Mouse (Mus musculus): ENCODE measurements around the gene Brox.
"Not testable (repeated sequence)": the region's sequence is repeated elsewhere in the genome, so short reads cannot be mapped to it uniquely, and the experiment has no call there.

Gene Brox

GRCm38 (mm10) chr1:183296877-183297383 is at the start of gene Brox:
TSS of gene Brox (minus strand) at chr1:183297269.
- DNase-seq (ENCODE audit: low read depth, low spot score): peak; percentile 93

- DNase-seq (ENCODE audit: low read depth, low spot score): no peak
Observed at GRCm38 (mm10) chr1:183345817-183346195, 48.7 kb upstream of the Brox start.

DNA sequence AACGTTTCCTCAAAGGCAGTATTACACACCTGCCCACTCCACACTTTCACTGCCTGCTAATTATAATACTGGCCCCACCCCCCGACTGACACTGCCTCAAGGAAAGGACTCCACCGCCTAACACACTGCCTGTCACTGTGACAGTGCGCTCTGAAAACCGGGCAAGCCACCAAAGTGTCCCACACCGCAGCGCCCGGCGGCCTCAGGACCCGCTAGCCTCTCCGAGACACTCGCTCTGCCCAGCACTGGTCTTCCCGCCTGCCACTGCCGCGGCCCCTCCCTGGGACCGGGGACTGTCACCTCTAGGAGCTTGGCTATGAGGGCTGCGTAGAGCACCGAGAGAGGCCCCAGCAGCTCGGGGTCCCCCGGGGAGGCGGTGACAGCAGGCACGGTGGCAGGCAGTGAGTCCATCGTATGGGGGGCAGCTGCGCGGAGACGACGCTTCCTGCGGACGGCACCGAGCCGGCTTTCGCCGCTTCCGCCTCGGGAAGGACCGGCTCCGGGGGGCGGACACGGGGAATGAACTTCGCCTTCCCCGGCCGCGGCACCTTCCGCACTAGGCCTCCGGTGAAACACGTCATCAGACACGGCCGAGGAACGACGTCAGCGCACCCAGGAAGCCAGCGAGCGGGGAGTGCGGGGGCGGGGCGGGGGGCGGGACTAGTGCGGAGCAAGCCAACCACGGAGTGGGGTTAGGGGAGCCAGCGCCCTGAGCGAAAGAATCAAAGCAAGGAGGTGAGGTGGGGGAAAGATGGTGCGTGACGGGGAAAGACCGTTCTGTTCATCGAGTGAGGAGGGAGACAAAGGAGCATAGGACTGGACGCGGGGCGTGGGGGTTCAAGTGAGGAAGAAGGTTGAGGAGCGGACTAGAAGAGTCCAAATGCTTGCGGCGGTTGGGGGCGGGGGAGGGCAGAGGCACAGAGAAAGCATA is 48.1 kb upstream of the Brox start:
- peak; percentile 86 for DNase-seq (ENCODE audit: low read depth, low spot score)

DNA sequence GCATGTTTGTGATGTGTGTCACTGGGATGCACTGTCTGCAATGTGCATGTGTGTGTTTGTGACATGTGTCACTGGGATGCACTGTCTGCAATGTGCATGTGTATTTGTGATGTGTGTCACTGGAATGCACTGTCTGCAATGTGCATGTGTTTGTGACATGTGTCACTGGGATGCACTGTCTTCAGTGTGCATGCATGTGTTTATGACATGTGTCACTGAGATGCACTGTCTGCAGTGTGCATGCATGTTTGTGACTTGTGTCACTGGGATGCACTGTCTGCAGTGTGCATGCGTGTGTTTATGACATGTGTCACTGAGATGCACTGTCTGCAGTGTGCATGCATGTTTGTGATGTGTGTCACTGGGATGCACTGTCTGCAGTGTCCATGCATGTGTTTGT is 45.8 kb upstream of the Brox start:
- not testable (repeated sequence) for DNase-seq (ENCODE audit: low read depth, low spot score)

DNA sequence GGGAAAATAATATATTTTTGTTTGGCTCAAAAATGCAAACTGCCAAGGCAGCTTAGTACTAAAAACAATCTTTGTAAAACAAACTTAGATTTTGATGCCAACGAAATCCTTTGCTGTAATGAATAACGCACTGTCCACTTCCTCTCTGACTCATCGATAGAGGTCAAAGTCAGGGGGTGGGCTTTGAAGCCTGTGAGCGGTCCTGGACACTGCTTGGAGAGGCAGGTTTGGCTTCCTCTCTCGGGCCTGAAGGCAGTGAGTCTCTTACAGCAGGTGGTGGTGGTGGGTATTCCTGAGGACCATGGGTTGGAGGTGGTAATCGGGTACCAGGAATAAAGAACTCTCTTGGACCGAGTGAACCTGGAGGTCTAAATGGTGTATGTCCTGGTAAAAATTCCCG is 30.1 kb upstream of the Brox start:
- DNase-seq (ENCODE audit: low read depth, low spot score): no peak

GRCm38 (mm10) chr1:183324433-183324832 is 27.4 kb upstream of the Brox start:
- DNase-seq (ENCODE audit: low read depth, low spot score): peak; percentile 95

DNA sequence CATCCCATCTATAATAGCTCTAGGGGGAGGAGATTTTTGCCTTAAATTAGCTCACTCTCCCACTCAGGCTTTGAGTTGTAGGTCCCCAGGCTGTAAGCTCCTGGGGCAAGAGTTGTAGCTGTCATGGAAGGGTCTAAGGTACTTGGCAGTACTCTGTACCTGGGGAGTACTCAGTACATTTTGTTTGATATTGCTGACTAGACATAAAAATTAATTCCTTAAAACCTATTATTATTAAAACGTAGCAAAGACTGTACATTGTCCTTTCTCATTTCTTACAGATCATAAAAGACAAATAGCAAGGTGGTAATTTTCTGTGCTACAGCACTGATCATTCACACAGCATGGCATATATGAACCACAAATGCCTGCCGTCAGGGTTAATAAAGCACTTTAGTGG is 26.9 kb upstream of the Brox start:
- DNase-seq (ENCODE audit: low read depth, low spot score): no peak

DNA sequence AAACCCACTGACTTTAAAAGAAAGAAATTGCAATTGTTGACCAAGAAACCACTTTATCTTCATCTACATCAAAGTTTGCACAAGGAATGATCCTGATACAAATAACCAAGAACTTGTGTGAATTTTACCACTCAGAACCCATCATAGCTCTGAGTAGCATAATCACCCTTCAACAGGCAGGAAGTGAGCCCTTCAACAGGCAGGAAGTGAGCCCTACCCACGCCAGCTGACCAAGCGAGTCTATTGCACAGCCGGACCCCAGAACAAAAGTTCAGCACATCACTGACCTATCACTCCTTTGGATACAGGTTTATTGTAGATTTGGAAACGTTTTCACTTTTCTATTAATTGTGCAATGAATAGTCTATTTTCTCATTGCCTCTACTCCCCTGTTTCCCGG is 25.4 kb upstream of the Brox start:
- not testable (repeated sequence) for DNase-seq (ENCODE audit: low read depth, low spot score)

DNA sequence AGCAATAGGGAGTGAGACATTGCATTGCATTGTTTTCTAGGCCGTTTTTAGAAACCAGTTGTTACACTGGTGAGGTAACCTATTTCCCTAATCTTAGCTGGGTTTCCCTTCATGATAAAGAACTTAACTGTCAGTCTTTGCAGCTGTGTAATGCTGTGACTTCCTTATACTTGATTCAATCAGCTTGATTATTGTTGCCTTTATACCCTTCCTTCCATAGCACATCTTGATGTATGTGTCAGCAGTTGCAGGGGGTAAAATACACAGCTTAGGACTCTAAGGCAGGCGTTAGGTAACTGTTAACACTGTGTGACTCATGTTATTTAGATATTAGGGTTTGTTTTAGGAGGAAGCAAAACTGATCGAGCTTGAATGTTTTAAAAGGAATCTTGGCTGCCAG is 23.6 kb upstream of the Brox start:
- no peak for DNase-seq (ENCODE audit: low read depth, low spot score)

GRCm38 (mm10) chr1:183315783-183316182 is 18.7 kb upstream of the Brox start:
- DNase-seq (ENCODE audit: low read depth, low spot score): peak; percentile 62

- DNase-seq (ENCODE audit: low read depth, low spot score): no peak
Observed at GRCm38 (mm10) chr1:183312076-183312475, 15.0 kb upstream of the Brox start.

DNA sequence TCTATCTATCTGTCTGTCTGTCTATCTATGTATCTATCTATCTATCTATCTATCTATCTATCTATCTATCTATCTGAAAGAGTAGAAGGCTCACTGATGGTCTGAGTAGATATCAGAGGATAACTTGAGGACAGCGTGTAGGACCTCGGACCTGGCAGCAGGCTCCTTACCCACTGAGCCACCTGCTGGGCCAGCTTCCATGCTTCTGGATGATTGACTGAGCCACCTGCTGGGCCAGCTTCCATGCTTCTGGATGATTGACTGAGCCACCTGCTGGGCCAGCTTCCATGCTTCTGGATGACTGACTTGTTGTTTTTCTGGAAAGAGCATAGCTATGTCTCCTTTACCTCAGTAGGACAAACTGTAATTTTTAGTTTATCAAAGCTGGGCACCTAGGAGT is 12.5 kb upstream of the Brox start:
- DNase-seq (ENCODE audit: low read depth, low spot score): not testable (repeated sequence)

DNA sequence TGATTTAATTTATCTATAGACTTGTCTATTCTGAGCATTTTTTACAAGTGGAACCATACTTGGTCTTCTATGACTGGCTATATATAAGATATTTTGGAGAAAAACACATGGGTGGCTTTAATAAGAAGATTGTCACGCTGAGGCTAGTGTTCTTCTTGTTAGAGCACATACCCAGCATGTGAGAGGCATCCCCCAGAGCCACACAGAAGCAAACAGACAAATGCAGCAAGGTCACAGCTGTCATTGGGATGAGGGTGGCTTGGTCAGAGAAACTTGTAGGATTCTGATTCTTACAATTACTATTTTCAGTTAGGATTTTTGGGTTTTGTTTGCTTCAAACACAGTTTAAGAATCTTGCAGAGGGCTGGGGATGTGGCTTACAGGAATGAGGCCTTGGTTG is 11.4 kb upstream of the Brox start:
- no peak for DNase-seq (ENCODE audit: low read depth, low spot score)

GRCm38 (mm10) chr1:183307555-183307954 is 10.5 kb upstream of the Brox start:
- DNase-seq (ENCODE audit: low read depth, low spot score): no peak

DNA sequence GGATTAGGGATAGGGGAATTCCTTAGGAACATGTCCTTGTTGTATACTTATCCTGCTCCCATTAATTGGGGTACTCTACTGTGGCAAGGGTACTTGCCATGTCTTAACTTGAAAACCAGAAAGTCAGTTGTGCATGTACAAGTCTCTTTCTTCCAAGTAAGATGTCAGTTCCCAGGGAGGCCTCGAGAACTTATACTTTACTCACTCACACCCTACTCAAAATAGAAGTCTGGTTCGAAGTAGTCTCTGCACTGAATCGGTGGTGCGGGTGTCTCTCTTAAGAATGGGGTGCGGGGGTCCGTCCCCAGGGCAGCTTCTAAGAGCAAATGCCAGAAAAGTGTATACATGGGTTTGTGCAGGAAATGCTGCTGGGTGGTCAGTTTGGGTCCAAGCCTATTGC is 2.1 kb upstream of the Brox start:
- DNase-seq (ENCODE audit: low read depth, low spot score): peak; percentile 100

DNA sequence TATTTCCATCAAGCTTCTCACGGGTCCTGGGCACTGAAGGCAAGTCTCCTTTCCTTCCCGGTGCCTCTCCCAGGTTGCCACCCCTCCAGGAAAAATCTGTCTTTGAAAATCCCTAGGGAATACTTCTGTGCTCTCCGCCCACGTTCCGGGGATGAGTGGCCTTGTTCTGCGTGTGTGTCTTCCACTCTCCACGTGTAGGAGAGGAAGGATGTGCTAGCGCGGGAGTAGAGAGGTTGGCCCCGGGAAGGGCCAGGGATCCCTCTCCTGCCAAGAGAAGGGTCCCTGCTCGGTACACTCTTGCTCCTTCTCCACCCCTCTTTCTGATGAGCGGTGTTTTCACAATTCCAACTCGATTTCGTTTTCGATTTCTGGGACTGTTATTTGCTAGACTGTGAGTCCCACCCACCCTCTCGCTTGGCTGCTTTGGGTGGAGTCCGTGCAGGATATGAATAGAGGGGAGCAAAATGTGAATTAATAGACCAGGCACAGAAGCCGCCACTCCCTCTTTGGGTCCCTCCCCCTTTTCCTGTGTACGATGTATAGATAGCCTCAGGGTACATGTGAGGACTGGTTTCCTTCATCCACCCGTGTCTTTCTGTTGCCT is 919 bp upstream of the Brox start:
- peak; percentile 35 for DNase-seq (ENCODE audit: low read depth, low spot score)

DNA sequence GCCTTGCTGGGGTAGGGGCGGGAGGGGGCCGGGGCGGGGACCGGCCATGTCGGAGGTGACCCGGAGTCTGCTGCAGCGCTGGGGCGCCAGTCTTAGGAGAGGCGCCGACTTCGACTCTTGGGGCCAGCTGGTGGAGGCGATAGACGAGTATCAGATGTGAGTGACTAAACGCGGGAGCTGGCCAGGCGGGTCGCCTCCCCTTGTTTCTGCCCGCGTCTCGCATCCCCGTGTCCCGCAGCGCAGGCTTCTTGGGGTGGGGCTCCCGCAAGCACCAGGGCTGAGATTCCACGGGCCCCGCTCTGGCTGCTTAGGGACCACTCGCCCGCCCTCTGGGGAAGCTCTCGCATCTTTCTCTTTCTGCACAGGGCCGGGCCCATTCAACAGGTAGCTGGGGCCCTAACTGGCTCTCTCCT is 410 bp upstream of the Brox start:
- peak; percentile 48 for DNase-seq (ENCODE audit: low read depth, low spot score)

- peak; percentile 65 for DNase-seq (ENCODE audit: low read depth, low spot score)
Observed at GRCm38 (mm10) chr1:183296465-183296864, 604 bp downstream of the Brox start, which contains the start of gene Aida. TSS of gene Aida (plus strand) at chr1:183296590.

- DNase-seq (ENCODE audit: low read depth, low spot score): peak; percentile 53
Observed at GRCm38 (mm10) chr1:183289576-183289975, 7.5 kb downstream of the Brox start.

DNA sequence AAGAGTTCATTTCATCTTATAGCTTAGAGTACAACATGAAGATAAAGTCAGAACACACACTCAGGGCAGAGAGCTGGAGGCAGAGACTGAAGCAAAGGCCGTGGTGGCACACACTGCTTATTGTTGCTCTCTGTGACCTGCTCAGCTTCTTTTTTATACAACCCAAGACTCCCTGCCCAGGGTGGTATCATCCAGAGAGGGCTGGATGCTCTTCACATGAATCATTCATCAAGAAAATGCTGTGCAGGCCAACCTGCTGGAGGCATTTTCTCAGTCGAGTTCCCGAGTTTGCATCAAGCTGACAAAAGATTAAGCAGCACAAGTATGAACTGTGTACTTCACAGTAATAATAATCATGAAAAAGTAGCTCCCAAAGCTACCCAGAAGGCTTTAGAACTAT is 8.7 kb downstream of the Brox start:
- DNase-seq (ENCODE audit: low read depth, low spot score): no peak

DNA sequence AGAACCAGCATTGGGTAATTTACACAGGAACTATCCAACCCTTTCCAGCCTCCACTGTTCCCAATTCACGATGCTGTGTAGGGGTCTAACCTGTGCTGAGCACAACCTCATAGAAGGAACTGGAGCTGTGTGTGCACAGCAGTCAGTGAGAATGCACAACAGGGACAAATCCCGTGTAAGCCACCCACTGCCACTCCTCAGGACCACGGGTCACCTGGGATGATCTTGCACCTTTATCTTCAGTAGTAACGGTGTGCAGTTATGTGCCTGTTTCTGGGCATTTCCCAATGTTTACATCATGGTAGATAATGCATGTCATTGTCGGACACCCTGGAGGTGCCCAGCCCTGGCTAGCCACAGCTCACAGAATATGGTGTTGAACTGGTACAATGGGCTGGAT is 21.3 kb downstream of the Brox start:
- no peak for DNase-seq (ENCODE audit: low read depth, low spot score)

DNA sequence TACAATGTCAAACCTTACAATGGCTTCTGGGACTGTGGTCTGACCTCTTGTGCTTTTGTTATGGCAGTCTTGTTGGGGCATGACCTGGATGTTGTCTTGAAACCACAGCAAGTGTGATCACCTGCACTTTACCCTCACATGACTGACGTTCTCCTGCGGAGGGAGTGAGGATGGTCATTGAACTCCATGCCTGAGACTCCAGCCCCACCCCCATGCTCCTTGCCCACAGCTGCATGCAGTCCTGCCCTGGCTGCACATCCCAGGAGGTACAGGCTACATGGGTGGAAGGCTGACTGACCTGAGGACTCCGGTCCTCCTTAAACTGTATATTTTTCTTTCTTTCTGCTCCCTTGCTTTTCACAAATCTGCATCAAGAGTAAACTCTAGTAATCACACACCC is 22.7 kb downstream of the Brox start:
- no peak for DNase-seq (ENCODE audit: low read depth, low spot score)

All from ES-CJ7 (cell line).